Mouse (Mus musculus): ENCODE data around the gene Reg3d. TPM values are rescaled to one million over a fixed set of nuclear protein-coding genes. Genes with fewer than 3 reads are reported as not detected.

Gene Reg3d
- polyA plus RNA-seq, 1 experiment from 2014 or later, result not detected

- ATAC-seq (ENCODE audit: insufficient number of reproducible peaks, insufficient read depth, low FRiP score, low TSS enrichment, low read depth), result no peak
- Histone ChIP-seq H3K9ac (replicated peaks) (no peak overlapping the region), H3K27me3 (no peaks in the 10 kb centered on the region)
These were observed 50.9 kb downstream of the Reg3d start for GRCm38 (mm10) chr6:78327798-78328197.

More at GRCm38 (mm10) chr6:78327798-78328197, 50.9 kb downstream of the Reg3d start:
- H3K9me3 ChIP-seq, result no peaks in the 10 kb centered on the region
- no peak overlapping the region for H3K4me2 ChIP-seq
- no peaks in the 10 kb centered on the region for H3K4me1 ChIP-seq (replicated peaks)
- H3K4me3 ChIP-seq (replicated peaks), result no peak overlapping the region
- no peak overlapping the region for H3K27ac ChIP-seq
- H3K36me3 ChIP-seq, result no peaks in the 10 kb centered on the region

Other genes starting within 250 kb of the Reg3d start
- not detected in 2 replicates for gene Reg3b, start 8.2 kb downstream of the Reg3d start, polyA plus RNA-seq (2016; fragmentation: Nextera tagmentation; extraction: Ambion mirVana)
- not detected in 2 replicates for gene Reg3a, start 1.8 kb upstream of the Reg3d start, polyA plus RNA-seq (2016; fragmentation: Nextera tagmentation; extraction: Ambion mirVana)
- not detected in 2 replicates for gene Reg2, start 16.8 kb upstream of the Reg3d start, polyA plus RNA-seq (2016; fragmentation: Nextera tagmentation; extraction: Ambion mirVana)
- gene Reg1, start 43.8 kb upstream of the Reg3d start, polyA plus RNA-seq (2016; fragmentation: Nextera tagmentation; extraction: Ambion mirVana), result not detected in 2 replicates
- gene Reg3g, start 90.0 kb upstream of the Reg3d start, polyA plus RNA-seq (2016; fragmentation: Nextera tagmentation; extraction: Ambion mirVana), result not detected in 2 replicates